Mouse (Mus musculus) adipocyte (in vitro differentiated cells): Measurements from ENCODE around the gene Igfn1.
A peak's percentile ranks its signal among the peaks of the same experiment; 100 is the strongest.

ENCODE experiments used
- DNase-seq: peaks from one replicate; pipeline ENCODE4 v3.0.0-alpha.2; 2016; ENCODE audit warnings: low spot score

Gene Igfn1

GRCm38 (mm10) chr1:136007211-136008158 is 1.3 kb upstream of the Igfn1 start, which contains the start of gene Tmem9:
Gene Tmem9 (plus strand): TSS chr1:136008150.
- peak; percentile 23 for DNase-seq

GRCm38 (mm10) chr1:136001438-136001837 is 4.7 kb downstream of the Igfn1 start:
- no peak for DNase-seq

- no peak for DNase-seq
These were observed 6.3 kb downstream of the Igfn1 start for GRCm38 (mm10) chr1:135999720-136000287.

- no peak for DNase-seq
These were observed 8.6 kb downstream of the Igfn1 start for GRCm38 (mm10) chr1:135997537-135997936.

GRCm38 (mm10) chr1:135993470-135993869 is 12.7 kb downstream of the Igfn1 start:
- no peak for DNase-seq

GRCm38 (mm10) chr1:135989876-135990275 is 16.3 kb downstream of the Igfn1 start:
- no peak for DNase-seq

GRCm38 (mm10) chr1:135984105-135984504 is 22.0 kb downstream of the Igfn1 start:
- DNase-seq, result no peak

GRCm38 (mm10) chr1:135972576-135972975 is 33.6 kb downstream of the Igfn1 start:
- DNase-seq, result no peak

- no peak for DNase-seq
These were observed 35.7 kb downstream of the Igfn1 start for GRCm38 (mm10) chr1:135970486-135970885.

- DNase-seq, result no peak
These were observed 38.4 kb downstream of the Igfn1 start for GRCm38 (mm10) chr1:135967739-135968138.

- DNase-seq, result no peak
These were observed 41.6 kb downstream of the Igfn1 start for GRCm38 (mm10) chr1:135964561-135964960.

GRCm38 (mm10) chr1:135963177-135963576 is 43.0 kb downstream of the Igfn1 start:
- no peak for DNase-seq

- DNase-seq, result peak; percentile 61
These were observed 47.7 kb downstream of the Igfn1 start for GRCm38 (mm10) chr1:135958483-135958882.

GRCm38 (mm10) chr1:135948871-135949270 is 57.3 kb downstream of the Igfn1 start:
- no peak for DNase-seq

- no peak for DNase-seq
These were observed 59.9 kb downstream of the Igfn1 start for GRCm38 (mm10) chr1:135946247-135946646.

GRCm38 (mm10) chr1:135945711-135946110 is 60.4 kb downstream of the Igfn1 start:
- DNase-seq, result peak; percentile 66

GRCm38 (mm10) chr1:135944526-135945259 is 61.4 kb downstream of the Igfn1 start:
- DNase-seq, result peak; percentile 88

- DNase-seq, result no peak
These were observed 62.4 kb downstream of the Igfn1 start for GRCm38 (mm10) chr1:135943713-135944112.

- no peak for DNase-seq
These were observed 64.0 kb downstream of the Igfn1 start for GRCm38 (mm10) chr1:135942116-135942515.

- DNase-seq, result no peak
These were observed 64.7 kb downstream of the Igfn1 start for GRCm38 (mm10) chr1:135941259-135942006.

GRCm38 (mm10) chr1:135936091-135936490 is 70.1 kb downstream of the Igfn1 start:
- no peak for DNase-seq
